Mouse (Mus musculus) embryonic fibroblast, embryonic 13.5 days (primary cell): ENCODE measurements around the gene Gramd1c.

ENCODE experiments used
- CTCF ChIP-seq: IDR thresholded peaks from 2 replicates; pipeline ENCODE4 v1.5.1; 2011; ENCODE audit warnings: mild to moderate bottlenecking, control low read depth, low read length, moderate library complexity, borderline replicate concordance; ENCODE audit not compliant: insufficient read depth
- POLR2A ChIP-seq: IDR thresholded peaks from 2 replicates; pipeline ENCODE4 v1.6.1; 2011; ENCODE audit warnings: low read depth, mild to moderate bottlenecking, control low read depth, low read length, moderate library complexity

DNA sequence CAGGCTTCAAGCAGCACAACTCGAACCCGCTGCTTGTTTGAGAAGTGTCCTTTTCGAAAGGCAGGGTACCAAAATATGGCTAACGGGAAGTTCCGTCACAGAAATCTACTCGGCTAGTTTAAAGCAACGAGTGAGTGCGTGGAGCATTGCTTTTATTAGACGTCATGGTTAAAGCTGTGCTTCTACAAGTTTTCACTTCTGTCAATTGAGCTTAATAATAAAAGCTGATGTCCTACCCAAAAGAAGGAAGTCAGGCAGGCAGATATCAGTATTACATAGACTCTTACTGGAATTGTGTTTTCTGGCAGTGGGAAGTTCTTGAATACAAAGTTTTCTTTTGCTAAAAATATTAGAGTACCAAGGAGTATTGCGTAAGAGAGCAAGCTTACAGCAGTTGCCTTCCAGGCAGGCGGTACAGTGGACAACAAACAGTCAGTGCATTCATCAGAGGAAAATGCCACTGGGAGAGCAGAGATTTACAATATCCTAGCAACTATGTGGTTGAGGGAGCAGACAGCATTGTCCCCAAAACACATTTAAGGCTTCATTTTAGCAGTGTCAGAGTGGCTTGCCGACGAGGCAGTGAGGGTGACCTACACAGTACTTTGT lies 97.3 kb downstream of the Gramd1c start:
- no peak for TF ChIP-seq CTCF
- TF ChIP-seq POLR2A, result no peak
